Mouse (Mus musculus): ENCODE measurements around the gene Mbtps1.

Mbtps1 gene

GRCm38 (mm10) chr8:119502111-119502510 is 56.4 kb downstream of the Mbtps1 start:
- no peak for DNase-seq (ENCODE audit: low spot score)

DNA sequence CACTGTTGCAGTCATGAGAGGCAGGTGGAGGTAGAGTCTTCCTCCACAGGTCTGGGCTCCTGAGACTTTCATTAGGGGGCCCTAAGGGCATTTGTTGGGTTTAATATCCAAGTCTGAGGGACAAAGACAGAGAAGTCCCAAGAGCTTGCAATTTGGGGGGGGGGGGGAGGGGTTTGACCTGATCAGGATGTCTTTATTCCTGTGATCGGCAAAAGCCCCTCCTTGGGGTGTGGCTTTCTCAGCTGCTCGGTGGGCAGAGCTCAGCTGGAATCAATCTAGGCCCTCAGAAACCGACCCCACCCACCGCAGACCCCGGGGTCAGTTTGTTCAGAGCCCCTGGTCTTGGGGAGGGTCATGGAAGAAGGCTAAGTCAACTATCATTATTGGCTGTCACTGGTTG is 56.9 kb downstream of the Mbtps1 start, which contains the start of gene Slc38a8:
TSS of gene Slc38a8 (minus strand) at position 101 of the 400 bp plus-strand sequence.
- DNase-seq (ENCODE audit: low spot score) = no peak

DNA sequence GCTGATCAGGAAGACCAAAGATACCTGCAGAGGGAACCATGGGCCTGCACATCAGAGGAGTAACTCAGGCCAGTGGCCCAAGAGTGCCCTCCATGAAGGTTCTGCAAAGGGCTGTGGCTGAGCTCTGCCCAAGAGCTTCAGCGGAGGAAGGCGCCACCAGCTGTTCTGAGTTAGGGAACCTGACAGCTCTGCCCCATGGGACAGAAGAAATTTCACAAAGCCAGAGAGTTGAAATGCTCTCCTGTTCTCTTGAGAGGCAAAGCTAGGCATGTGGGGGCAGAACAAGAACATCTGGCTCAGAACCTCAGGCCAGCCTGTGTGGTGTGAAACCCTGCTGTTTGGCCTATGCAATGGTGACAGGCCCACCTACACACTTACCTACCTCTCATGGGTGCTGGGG is 58.7 kb downstream of the Mbtps1 start:
- DNase-seq (ENCODE audit: low spot score) = no peak

- peak; percentile 49 for DNase-seq (ENCODE audit: low spot score)
Observed at GRCm38 (mm10) chr8:119496848-119497247, 61.7 kb downstream of the Mbtps1 start.

DNA sequence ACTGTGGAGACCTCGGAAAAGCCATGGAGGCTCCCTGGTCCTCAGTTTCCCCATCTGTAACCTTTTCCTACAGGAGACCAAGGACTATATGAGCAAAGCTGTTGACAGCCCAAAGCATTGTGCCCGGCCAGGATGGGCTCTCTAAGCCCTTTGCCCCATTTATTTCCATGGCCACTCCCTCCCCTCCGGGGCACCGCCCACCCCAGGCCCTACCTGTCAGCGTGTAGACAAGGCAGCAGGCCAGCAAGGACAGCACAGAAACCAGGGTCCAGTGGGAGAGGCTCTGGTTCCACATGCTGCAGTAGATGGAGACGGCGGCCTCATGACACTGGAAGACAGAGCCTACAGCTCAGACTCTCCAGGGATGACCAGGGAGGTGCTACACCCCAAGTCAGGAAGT is 71.4 kb downstream of the Mbtps1 start:
- no peak for DNase-seq (ENCODE audit: low spot score)

DNA sequence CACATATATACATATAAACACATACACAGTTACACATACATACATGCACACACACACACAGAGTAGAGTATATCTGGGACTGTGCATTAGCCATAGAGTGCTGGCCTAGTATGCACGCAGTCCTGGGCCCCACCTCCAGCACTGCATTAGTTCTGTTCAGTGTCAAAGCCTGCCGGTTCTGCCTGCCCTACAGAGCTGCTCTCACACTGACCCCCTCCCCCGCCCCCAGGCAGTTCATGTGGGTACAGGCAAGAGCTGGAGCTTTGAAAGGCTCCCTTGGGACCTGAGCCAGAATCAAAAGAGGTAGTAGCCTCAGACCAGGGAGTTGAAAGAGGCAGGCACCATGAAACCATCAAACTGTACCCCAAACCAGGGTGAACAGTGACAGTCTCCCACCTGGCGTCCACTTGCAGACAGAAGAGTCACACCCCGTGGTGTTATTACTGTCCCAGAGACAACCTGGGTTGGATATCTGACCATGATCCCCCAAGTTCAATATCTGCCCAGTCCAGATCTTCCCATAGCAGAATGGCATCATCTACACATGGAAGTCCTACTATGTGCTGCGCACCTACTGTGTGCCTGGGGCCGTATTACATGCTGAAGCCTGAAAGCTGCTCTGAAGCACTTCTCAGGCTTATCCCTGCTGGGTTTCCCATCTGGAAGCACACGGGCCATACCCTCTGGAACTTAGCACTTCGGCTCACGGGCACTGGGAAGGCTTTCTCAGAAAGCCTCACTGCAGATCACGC is 74.2 kb downstream of the Mbtps1 start:
- DNase-seq (ENCODE audit: low spot score) = no peak

- DNase-seq (ENCODE audit: low spot score) = no peak
Observed at GRCm38 (mm10) chr8:119478684-119479083, 79.9 kb downstream of the Mbtps1 start.

DNA sequence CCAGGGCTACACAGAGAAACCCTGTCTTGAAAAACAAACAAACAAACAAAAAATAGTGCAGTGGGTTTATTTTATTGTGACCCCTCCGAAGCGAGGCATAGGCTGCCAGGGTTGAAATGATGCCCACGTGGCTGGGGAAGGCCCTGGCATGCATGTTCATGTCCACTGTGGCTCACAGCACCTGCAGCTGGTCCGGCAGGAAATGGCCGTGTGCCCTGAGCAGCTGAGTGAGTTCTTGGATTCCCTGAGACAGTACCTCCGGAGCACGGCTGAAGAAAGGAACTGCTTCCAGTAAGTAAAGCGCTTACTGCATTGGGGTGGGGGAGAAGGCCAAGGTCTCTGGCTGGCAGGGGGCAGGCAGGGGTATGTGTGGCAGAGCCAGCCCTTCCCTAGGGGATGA is 90.4 kb downstream of the Mbtps1 start:
- DNase-seq (ENCODE audit: low spot score) = no peak

- no peak for DNase-seq (ENCODE audit: low spot score)
Observed at GRCm38 (mm10) chr8:119466794-119467193, 91.7 kb downstream of the Mbtps1 start.

- DNase-seq (ENCODE audit: low spot score) = peak; percentile 55
Observed at GRCm38 (mm10) chr8:119466105-119466504, 92.4 kb downstream of the Mbtps1 start.

- peak; percentile 28 for DNase-seq (ENCODE audit: low spot score)
Observed at GRCm38 (mm10) chr8:119463709-119464108, 94.8 kb downstream of the Mbtps1 start.

GRCm38 (mm10) chr8:119461356-119461755 is 97.2 kb downstream of the Mbtps1 start:
- DNase-seq (ENCODE audit: low spot score) = no peak

DNA sequence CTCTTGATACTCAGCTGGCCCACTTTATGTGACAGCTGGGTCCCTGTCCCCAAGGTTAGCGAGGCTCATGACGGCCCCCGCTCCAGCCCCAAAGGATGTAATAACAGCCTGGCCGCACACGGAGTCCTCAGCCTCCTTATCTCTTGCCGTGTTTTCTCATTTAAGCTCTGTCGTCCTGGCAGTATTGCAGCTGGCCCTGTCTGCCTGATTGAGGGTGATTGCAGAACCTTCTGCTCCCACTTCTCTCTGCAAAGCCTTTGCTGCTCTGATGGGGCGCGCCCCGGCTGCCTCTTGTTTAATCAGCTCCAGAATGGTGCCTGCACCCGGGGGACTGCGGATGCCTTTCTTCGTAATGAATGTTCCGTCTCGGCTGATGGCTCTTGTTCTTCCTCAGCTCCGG is 98.8 kb downstream of the Mbtps1 start:
- no peak for DNase-seq (ENCODE audit: low spot score)

Data from retina, embryonic 14.5 days (tissue).